Mouse (Mus musculus): Measurements from ENCODE around the gene Slc6a19.

DNA sequence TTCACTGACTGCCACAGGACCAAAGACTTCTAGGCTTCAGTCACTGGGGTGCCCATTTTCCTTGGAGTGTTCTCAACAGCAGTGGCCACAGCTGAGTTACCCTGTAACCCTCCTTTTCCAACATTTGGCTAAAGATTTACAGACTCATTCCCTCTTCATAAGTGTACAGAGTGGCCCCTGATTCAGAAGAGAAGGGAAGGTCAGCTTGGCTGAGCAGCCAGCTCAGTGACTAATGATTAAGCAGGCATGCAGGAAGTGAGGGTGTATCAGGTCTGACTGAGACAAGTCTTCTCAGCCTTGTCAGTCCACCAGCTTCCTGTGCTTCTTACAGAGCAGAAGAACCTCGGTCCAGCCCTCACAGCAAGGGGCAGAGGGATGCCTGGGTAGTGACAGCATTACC, 24.3 kb downstream of the Slc6a19 start:
- TF ChIP-seq POLR2A (IDR thresholded peaks at IDR 0.05; ENCODE audit: control insufficient read depth, low read depth, low read length): no peak
- no peak for TF ChIP-seq CTCF (IDR thresholded peaks at IDR 0.05; ENCODE audit: control insufficient read depth, insufficient read depth, insufficient replicate concordance, low read depth, low read length)

Measured in testis, adult 2 months (tissue).